Mouse (Mus musculus) fibroblast of lung, adult 2 months (primary cell): ENCODE data around the gene Slc22a20.

Experiments
- DNase-seq: peaks from one replicate; pipeline ENCODE4 v3.0.0-alpha.2; 2011; ENCODE audit warnings: low read depth

Gene Slc22a20

GRCm38 (mm10) chr19:5986043-5986442 lies at the start of gene Slc22a20:
Slc22a20 (minus strand) TSS chr19:5986143.
- no peak for DNase-seq

DNA sequence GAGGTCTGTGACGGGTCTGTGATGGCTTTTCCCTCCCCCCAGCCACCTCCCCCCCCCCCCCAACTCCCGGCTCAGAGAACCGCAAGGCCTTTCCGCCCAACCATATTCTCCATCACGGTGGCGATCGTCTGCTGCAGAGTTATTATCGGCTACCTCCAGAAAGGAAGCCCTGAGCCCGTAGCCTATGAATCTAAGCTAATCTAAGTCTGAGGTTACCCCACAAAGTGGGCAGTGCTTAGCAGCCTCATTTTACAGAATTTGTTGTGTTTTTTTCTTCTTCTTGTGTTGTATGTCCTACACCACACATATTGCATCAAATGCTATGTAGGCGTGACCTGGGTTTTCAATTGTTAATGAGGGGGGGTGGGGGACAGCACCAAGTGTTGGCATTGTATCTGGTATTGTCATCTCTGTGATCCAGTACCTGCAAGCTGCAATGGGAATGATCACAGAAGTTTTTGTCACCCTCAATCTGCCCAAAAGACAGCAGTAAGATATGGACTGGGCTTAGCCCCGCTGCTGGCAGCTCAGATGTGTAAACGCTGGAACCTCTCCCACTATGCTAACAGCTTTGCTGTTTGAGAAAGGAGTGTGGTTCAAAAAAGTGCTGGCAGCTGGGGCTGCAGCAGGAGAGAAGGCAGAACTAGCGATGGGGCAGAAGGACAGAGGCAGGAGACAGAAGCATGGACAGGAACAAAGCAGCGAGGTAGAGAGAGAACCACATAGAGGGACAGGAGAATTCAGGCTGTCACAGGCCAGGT lies 44.8 kb upstream of the Slc22a20 start:
- DNase-seq: no peak

DNA sequence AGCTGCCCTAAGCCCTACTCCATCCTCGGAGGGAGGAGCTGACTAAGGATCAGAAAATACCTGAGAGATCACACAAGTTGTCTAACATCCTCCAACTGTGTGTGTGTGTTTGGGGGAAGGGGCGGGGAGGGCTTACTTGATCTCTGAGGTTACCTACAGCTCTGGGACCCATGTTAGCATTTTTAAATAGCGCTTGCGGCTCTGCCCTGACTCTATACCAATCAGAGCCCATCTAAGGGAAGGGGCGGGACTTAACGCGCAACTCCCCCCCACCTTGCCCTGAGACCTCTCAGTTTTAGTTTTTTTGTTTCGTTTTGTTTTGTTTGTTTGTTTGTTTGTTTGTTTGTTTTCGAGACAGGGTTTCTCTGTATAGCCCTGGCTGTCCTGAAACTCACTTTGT lies 43.5 kb upstream of the Slc22a20 start:
- no peak for DNase-seq

DNA sequence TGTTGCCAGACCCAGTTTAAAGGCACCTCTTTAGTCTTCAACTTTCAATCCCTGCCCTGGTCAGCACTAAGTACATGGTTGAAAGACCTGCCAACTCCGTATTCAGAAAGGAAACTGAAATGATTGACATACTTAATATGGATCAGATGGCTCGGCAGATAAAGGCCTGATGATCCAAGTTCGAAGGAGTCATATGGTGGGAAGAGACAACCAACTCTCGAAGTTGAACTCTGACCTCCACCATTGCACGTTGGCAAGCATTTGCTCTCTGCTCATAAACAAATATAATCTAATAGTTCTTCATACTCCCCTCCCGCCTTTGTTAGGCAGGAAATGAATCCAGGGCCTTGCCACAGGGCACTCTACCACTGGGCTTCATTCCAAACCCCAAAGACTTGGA lies 43.0 kb upstream of the Slc22a20 start:
- no peak for DNase-seq

- DNase-seq: no peak
These were observed 38.0 kb upstream of the Slc22a20 start for GRCm38 (mm10) chr19:6023930-6024329.

DNA sequence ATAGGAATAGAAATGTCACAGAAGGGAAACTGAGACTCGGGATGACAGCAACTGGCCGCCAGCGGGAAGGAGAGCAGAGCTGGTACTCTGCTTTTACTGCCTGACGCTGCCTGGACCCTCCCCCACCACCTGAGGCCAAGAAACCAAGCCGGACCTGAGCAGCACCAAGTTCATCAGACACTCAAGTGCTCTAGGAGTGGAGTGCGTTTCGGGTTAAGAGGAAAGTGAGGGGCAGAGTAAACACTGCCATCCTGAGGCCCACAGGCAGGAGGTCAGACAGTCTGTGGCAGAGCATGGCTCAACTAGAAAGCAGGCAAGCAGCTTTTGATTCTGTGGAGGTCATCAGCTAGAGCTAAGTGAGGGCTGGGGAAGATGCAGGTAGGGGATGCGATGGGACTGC lies 37.1 kb upstream of the Slc22a20 start:
- no peak for DNase-seq

- DNase-seq: no peak
These were observed 34.3 kb upstream of the Slc22a20 start for GRCm38 (mm10) chr19:6020276-6020675.

GRCm38 (mm10) chr19:6018142-6019089 lies 32.5 kb upstream of the Slc22a20 start:
- peak; percentile 72 for DNase-seq

DNA sequence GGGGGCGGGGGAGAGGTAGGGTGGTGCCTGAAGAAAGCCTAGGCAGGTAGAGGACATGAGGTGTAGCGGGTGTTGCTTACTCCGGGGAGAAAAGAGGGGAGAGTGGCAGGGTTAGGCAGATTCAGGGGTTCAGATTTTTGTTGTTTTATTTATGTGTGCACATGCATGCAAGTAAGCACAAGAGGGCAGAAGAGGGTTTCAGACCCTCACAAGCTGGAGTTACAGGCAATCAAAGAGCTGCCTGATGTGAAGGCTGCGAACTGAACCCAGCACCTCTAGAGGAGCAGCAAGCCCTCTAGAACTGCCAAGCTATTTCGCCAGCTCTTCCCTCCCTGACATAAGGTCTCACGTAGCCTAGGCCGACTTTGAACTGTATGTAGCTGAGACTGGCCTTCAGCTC lies 30.6 kb upstream of the Slc22a20 start:
- no peak for DNase-seq

- peak; percentile 13 for DNase-seq
These were observed 29.8 kb upstream of the Slc22a20 start, which contains the start of gene Capn1 for GRCm38 (mm10) chr19:6015511-6016315. Capn1 (minus strand) TSS chr19:6015897.

- DNase-seq: peak; percentile 25
These were observed 29.1 kb upstream of the Slc22a20 start for GRCm38 (mm10) chr19:6014991-6015510.

DNA sequence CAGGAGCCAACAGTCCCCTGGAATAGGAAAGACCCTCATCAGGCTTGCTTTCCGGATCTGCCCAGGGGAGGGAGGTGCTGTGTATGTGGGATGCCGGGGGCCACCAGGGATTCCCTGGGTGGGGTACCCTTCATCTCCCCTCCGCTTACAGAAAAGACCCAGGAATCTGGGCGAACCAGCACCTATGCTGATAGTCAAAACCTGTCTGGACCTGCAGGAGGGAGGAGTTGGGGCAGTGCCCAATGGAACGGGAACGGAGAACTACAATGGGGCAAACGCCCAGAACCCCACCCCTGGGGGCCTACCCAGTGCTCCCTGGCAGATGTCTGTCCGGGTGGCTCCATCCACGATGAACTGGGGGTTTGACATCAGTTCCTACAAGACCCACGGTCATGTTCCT lies 27.7 kb upstream of the Slc22a20 start:
- DNase-seq: no peak

- no peak for DNase-seq
These were observed 23.2 kb upstream of the Slc22a20 start for GRCm38 (mm10) chr19:6009137-6009536.

DNA sequence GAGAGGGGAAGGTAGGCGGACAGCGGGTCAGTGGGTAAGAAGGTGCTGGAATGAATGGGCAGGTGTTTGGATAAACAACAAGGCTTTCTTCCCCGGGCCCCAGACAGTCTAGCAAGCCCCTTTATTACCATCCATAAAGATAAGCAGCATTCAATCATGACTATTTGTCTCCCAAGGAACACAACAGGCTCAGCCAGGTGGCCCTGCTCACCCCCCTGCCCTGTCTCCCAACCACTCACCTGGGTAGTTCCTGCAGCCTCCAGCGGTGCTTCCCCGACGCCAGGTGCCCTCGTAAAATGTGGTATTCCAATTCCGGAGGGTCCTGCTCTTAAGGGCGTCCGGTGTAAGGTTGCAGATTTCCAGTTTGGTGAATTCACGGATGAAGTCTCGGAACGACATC lies 21.1 kb upstream of the Slc22a20 start:
- no peak for DNase-seq

- DNase-seq: no peak
These were observed 19.6 kb upstream of the Slc22a20 start for GRCm38 (mm10) chr19:6005541-6005940.

DNA sequence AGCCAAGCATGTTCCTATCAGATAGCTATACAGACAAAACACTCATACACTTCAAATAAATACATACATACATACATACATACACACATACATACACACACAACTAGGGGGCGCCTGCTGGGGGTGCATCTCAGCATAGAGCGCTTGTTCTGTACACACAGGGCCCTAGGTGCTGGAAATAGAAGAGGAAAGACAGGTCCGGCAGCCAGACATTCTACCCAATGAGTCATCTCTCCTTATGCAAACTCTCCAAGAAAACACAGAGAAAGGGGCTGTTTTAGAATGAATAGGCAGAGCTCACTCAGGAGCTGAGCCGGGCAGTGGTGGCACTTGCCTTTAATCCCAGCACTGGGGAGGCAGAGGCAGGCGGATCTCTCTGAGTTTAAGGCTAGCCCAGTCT lies 14.0 kb upstream of the Slc22a20 start:
- DNase-seq: no peak

GRCm38 (mm10) chr19:5998180-5998579 lies 12.2 kb upstream of the Slc22a20 start:
- DNase-seq: no peak

DNA sequence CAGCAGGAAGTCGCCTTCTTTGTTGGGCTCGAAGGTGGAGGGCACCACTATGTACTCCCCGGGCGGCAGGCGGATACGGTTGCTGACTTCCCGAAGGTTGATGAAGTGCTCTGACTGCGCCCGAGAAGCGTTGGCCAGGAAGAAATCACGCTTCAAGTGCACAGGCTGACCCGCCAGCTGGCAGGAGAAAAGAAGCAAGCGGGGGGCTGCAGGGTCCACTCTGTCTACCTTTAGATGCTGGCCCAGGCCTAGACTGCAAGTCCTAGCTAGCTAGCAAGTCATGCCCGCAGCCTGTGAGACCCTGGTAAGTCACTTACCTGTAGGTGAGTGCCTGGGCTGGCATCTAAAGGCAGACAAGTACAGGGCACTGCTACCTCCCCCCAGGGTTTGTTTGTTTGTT lies 8.8 kb upstream of the Slc22a20 start:
- DNase-seq: no peak

- peak; percentile 72 for DNase-seq
These were observed 6.1 kb upstream of the Slc22a20 start for GRCm38 (mm10) chr19:5992012-5992411.

DNA sequence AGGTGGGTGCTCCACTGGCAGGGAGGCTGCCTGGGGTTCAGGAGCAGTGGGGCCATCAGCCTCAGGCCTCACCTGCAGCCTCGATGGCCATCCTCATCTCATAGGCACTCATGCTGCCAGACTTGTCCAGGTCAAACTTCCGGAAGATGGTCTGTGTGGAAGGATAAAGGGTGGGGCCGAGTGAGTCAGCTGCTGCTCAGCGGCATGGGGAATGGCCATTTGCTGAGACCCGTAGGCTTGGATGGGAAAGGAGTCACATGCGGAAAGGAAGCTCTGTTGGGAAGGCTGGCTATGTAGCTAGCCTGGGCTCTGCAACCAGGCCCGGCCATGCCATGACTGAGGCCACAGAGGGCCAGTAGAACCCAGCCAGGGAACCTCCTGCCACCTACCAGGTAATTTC lies 5.5 kb upstream of the Slc22a20 start:
- DNase-seq: no peak

- no peak for DNase-seq
These were observed 5.0 kb upstream of the Slc22a20 start for GRCm38 (mm10) chr19:5990921-5991320.

GRCm38 (mm10) chr19:5990033-5990432 lies 4.1 kb upstream of the Slc22a20 start:
- no peak for DNase-seq
